Mouse (Mus musculus) heart, postnatal 36 days (tissue): ENCODE data around the gene Atxn7l1. TPM values are rescaled to one million over a fixed set of nuclear protein-coding genes. Genes with fewer than 3 reads are reported as not detected.
A peak's percentile ranks its signal among the peaks of the same experiment; 100 is the strongest.

Experiments used
- DNase-seq, 2 experiments: peaks; one replicate each; pipeline ENCODE4 v3.0.0; 2021 to 2022
- intact Hi-C: fragments of 180-260 bp; cut with DNase I; formaldehyde crosslinking; loops from one replicate; pipeline ENCODE4 v1.15.1; 2025
- total RNA-seq, 2 experiments: library from RNA; stranded (reverse); gene quantifications; 2 replicates each; pipeline ENCODE4 v1.2.3; 2021

Gene Atxn7l1
- total RNA-seq, 2 experiments from 2014 or later: 18.3 to 20.5 TPM

GRCm38 (mm10) chr12:33218215-33218859 is 70.8 kb downstream of the Atxn7l1 start:
- intact Hi-C loops: no loop called here
- no peak for DNase-seq

DNA sequence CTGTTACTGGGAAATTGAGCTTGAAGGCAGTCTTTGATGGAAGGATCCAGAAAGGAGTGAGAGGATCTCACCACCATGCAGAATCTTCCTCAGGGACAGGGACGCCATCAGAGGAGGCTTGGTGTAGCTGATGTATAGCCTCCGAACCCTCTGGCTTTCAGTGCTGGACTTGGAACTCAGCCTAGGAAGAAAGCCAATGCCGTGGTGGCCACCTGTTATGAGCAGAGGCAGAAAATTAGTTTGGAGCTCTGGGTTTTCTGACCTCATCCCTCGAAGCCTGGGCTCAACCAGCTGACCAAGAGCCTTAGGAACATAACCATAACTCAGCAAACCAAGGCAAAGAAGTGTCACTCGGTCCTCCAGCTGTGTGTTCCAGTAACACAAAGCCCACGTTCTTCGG is 71.9 kb downstream of the Atxn7l1 start:
- DNase-seq: no peak
- intact Hi-C loops: no loop called here

DNA sequence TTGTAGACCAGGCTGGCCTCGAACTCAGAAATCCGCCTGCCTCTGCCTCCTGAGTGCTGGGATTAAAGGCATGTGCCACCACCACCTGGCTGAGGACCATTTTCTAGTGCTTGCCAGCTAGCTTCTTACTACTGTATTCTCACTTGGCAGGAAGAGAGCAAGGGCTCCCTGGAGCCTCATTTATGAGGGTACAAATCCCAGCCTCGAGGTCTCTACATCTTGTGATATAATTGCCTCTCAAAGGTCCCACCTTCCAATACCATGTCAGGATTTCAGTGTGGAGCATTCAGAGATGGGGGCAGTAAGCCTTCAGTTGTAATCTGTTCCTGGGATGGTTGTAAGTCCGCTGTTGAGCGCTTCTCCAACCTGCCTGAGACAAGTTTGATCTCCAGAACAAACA is 72.6 kb downstream of the Atxn7l1 start:
- DNase-seq: no peak
- intact Hi-C loops: no loop called here

DNA sequence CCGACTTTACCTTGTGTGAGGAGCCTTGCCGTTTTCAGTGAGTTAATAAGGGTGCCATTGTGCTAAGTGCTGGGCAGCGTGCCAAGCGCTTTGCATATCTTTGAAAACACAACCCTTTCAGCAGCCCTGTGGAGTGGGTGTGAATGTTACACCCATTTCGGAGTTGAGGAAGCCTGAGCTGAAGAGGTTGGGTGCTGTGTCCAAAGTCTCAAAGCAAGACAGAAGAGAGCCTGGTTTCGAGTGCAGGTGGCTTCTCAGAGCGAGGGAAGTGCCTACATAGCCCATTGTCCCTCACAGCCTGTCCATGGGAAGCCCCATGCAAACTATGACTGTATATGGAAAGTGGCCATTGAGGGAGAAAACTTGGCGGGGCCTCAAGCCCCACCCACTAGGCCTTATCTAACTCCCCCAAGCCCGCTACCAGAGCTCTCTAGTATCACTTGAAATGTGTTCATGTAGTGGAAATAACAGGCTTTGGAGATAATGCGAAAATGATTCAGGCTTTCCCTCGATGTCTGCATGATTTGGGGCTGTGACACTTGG is 73.1 kb downstream of the Atxn7l1 start:
- peak; percentile 14 to 21 for DNase-seq
- intact Hi-C loops: no loop called here

DNA sequence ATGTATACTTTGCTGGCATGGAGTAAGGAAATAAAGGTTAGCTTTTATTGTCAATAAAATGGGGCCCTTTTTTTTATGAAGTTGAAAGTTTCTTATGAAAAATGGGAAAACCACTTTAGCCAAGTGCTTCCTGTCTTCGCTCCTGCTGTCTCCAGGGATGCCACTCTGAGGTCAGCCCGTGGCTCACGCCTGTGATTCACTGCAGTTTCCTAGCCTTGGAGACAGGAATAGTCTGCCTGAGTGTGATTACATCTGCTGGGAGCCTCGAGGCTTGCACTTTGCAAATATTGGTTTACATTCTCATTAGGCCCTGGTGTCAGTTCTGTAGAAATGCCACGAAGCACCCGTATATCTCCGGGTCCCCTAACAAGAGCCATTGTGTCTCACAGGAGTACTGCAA is 74.7 kb downstream of the Atxn7l1 start:
- intact Hi-C loops: no loop called here
- no peak for DNase-seq

DNA sequence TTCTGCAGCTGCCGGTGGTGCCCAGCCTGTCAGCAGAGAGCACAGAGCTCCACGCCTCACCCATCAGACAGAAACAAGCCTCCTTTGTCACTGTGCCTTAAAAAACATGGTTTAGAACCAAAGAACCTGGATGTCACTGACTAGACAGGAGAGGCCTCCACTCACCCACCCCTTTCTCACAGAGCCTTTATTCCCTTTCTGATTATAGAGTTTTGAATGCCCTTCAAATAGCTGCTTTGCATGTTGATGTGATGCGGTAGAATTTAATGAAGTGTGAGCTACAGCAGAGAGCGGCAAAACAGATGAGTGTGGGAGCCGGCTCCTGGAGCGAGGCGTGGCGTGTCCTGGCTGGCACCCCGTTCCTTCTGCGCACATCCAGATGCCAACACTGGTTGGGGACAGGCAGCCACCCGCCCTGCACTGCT is 77.6 kb downstream of the Atxn7l1 start:
- intact Hi-C loops: no loop called here
- no peak for DNase-seq

DNA sequence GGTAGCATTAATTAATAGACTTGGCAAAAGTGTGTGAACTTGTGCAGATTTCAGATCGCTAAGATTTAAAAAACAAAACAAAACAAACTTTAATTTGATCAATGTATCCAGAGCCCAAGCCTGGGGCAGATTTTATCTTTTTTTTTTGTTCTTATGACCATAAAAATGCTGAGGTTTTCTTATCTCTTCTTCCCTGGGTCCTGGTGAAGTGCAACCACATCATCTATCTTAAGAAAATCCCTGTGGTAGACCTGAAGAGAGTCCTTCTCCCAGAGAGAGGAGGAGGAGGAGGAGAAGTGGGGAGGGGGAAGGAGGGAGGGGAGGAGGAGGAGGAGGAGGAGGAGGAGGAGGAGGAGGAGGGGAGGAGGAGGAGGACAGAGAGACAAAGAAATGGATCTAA is 78.5 kb downstream of the Atxn7l1 start:
- no peak for DNase-seq
- intact Hi-C loops: no loop called here

GRCm38 (mm10) chr12:33226596-33226995 is 79.1 kb downstream of the Atxn7l1 start:
- no peak for DNase-seq
- intact Hi-C loops: no loop called here

DNA sequence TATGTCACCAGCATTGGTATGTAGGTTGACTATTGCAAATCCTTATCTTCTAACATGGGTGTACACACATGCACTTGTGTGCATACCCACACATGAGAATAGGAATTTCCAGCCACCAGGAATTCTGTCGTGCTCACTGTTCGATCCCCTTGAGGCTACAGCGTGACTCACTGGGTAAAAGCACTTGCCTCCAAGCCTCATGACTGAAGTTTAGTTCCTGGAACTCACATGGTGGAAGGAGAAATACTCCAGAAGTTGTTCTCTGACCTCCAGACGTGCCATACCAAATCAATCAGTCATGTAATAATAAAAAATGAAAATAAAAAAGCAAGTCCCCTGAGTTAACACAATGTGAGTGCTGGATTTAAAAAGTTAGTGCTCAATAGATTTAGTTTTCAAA is 87.8 kb downstream of the Atxn7l1 start:
- DNase-seq: no peak
- intact Hi-C loops: no loop called here

DNA sequence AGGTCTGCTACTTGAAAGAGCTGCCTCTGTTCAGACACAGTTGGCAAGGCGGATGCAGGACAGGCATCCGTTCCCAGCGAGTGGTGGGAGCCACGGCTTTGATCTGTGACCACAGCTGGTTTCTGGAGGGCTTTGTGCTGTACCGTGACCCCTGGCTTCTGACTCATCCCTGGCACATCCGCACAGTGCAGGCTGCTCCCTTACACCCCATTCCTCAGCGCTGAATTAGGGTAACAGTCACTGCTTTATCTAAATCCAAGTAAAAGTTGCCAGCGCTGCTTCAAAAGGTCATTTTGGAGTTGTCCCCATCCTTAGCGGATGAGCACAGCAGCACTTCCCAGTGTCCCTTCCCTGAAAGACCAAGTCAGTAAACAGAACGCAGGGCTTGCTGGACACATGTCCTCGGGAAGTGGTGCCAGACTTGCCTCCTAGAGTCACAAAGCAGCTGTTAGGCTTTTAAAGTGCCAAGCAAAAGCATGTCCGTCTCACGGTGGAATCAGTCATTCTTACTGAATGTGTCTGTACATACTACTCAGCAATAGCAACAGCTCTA is 88.4 kb downstream of the Atxn7l1 start:
- peak; percentile 21 to 25 for DNase-seq
- intact Hi-C loops: no loop called here

DNA sequence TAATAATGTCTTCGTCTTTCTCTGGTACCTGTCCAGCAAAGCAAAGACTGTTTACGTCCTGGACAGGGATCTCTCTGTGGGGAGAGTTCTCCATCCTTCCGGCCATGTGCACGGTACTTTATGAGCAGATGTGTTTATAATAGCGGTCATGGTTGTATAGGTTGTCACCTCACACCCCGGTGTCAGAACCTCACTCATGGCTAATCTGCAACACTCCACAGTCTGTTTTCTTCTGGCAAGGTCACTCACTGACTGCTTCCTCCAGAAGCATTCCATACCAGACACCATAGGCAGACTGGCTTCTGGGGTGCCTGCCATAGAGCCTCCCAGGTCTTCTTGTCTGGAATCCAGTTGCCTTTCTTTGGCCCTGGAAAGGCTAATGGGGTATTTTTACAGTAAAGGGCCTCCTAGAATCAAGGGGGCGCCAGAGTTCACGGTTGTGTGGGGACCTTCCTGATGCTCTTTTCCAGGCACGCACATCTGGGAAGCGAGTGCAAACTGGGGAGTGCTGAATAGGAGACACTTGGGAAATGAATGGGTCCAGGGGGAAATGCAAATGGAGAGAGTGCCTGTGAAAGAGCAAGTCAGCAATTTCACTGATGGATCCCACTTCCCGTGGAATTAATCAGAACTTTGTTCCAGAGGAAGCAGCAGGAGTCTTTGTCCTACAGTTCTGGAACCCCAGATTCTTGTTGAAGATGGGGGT is 89.0 kb downstream of the Atxn7l1 start:
- intact Hi-C loops: no loop called here
- peak in 1 of 2 experiments; percentile 17 for DNase-seq

GRCm38 (mm10) chr12:33237108-33237507 is 89.6 kb downstream of the Atxn7l1 start:
- intact Hi-C loops: no loop called here
- DNase-seq: no peak

DNA sequence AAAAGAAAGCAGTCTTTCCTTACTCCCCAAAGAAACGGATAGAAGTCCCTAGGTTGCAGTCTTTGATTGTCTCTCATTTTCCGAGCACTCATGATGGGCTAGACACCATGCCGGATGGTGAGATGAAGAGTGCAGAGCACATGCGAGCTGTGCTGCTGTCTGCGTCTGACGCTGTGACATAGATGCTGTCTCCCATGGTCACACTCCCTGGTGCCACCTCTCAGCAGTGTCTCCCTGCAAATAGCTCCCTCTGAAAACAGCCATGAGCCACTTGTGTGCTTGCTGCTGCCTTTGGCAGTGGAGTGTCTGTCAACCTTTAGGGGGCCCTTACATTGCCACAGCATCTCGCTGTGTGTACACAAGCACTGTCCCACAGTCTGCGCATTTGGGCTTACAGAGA is 95.2 kb downstream of the Atxn7l1 start:
- DNase-seq: no peak

DNA sequence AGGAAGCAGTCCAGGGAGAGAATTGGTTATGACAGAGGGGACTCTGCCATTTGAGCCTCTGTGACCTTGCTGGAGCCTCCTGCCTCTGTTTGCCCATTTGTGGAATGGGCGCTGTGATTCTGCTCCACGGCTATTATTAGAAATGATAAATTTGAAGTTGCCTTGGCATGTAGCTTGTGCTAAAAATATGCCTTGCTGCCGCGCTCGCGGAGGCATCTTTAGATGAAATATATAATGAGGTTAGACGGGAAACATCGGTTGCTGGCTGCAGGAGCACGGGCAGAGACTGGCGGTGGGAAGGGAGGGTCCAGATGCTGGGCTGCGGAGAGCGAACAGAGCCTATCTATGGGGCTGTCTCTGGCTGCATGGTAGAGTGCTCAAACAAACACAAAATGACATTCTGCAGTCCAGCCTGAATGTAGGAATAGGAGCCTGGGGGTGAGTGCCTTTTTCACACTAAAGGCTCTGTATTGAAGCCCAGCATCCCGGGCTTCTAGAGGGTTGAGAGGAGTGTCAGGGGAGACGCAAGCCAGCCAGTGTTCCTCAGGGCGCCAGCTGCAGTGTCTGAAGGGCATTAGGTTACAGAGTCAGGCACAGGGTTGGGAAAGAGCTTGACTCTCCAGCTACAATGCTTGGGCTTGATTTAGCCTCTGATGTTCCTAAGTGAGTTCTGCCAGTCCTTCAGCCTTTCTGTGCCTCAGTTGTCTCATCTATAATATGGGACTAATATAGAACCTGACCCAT is 96.8 kb downstream of the Atxn7l1 start:
- intact Hi-C loops: no loop called here
- no peak for DNase-seq

More for the DNA sequence above, 95.2 kb downstream of the Atxn7l1 start:
- intact Hi-C loops: no loop called here

DNA sequence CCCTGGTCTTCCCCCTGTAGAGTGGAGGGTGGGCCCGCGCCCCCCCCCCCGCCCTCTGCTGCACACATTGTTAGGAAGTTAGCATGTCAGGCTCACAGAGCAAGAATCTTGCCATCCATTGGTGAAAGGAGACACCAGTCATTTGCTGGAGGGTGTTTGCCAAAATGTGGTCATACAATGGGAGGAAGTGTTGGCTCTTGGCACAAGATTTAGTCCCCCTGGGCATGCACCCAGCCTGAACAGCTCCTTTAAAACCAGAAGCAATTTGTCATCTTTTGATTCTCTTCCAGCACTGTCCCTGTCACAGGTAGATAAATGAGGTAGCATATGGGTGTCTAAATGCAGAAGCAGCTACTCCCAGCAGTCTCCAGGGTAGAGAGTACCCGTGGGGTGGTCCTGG is 98.0 kb downstream of the Atxn7l1 start:
- no peak for DNase-seq

DNA sequence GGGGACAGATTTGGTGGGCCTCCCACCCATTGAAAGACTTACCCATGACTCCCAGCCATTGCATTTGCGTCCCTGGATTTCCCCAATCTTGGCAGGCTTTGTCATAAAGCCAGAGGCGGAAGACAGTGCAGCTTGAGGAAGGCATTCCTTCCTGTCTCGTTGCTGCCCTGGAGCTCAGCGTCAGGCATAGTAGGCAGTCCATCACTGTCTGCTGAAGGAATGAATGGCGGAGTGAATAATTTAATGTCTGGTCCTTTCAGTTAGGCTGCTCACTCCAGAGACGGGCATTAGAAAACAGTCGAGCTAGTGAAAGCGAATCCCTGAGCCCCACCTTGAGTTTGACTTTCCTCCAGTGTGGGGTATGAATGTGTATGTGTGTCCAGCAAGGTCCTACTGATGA is 99.4 kb downstream of the Atxn7l1 start:
- intact Hi-C loops: no loop called here
- no peak for DNase-seq

More for the DNA sequence above, 98.0 kb downstream of the Atxn7l1 start:
- intact Hi-C loops: no loop called here

GRCm38 (mm10) chr12:33250197-33250596 is 102.7 kb downstream of the Atxn7l1 start:
- intact Hi-C loops: no loop called here
- DNase-seq: no peak

GRCm38 (mm10) chr12:33251399-33251798 is 103.9 kb downstream of the Atxn7l1 start:
- DNase-seq: no peak
- intact Hi-C loops: no loop called here

DNA sequence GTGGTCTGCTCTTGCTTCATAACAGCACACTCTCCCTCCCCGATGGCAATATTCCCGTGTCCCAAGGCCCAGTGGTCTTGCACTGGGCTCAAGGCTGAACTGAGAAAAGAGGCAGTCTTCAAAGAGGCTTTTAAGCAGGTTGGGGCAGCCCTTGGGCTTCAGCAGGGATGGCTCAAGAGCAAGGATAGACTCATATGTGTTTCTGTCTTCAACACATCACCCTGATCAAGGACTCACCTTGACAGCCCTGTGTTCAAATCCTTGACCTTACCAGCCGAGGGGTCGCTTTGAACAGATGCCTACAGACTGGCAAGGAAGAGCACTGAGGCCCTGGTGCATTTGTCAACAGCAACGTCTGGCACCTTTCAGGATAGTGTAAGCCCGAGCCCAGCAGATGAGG is 105.1 kb downstream of the Atxn7l1 start:
- intact Hi-C loops: no loop called here
- DNase-seq: no peak

- no peak for DNase-seq
- intact Hi-C loops: no loop called here
Observed at GRCm38 (mm10) chr12:33253206-33253605, 105.7 kb downstream of the Atxn7l1 start.

- DNase-seq: no peak
- intact Hi-C loops: no loop called here
Observed at GRCm38 (mm10) chr12:33255256-33255655, 107.8 kb downstream of the Atxn7l1 start.
